Mouse (Mus musculus): ENCODE results near the gene B4galt3.

Gene B4galt3

GRCm38 (mm10) chr1:171269848-171270572 is at the start of gene B4galt3:
Gene B4galt3 (plus strand): TSS chr1:171270328.
- peak; percentile 98 to 99 for DNase-seq

- peak; percentile 93 to 96 for DNase-seq
Observed at GRCm38 (mm10) chr1:171220871-171221270, 49.3 kb upstream of the B4galt3 start.

- DNase-seq, result peak in 1 of 2 experiments; percentile 45
Observed at GRCm38 (mm10) chr1:171221281-171222193, 48.6 kb upstream of the B4galt3 start.

GRCm38 (mm10) chr1:171222238-171223155 is 47.6 kb upstream of the B4galt3 start, which contains the start of gene Tomm40l:
Gene Tomm40l (minus strand): TSS chr1:171222514.
- DNase-seq, result peak; percentile 89 to 92

- DNase-seq, result no peak
Observed at GRCm38 (mm10) chr1:171223168-171223567, 47.0 kb upstream of the B4galt3 start.

GRCm38 (mm10) chr1:171223796-171224195 is 46.3 kb upstream of the B4galt3 start:
- DNase-seq, result no peak

GRCm38 (mm10) chr1:171224857-171225256 is 45.3 kb upstream of the B4galt3 start, which contains the start of gene Apoa2:
Gene Apoa2 (plus strand): TSS chr1:171225054.
- DNase-seq, result no peak

- no peak for DNase-seq
Observed at GRCm38 (mm10) chr1:171226780-171227179, 43.3 kb upstream of the B4galt3 start.

- no peak for DNase-seq
Observed at GRCm38 (mm10) chr1:171227879-171228278, 42.2 kb upstream of the B4galt3 start.

- DNase-seq, result no peak
Observed at GRCm38 (mm10) chr1:171229750-171230149, 40.4 kb upstream of the B4galt3 start.

- no peak for DNase-seq
Observed at GRCm38 (mm10) chr1:171230215-171230614, 39.9 kb upstream of the B4galt3 start.

GRCm38 (mm10) chr1:171231844-171232243 is 38.3 kb upstream of the B4galt3 start:
- no peak for DNase-seq

GRCm38 (mm10) chr1:171232348-171232747 is 37.8 kb upstream of the B4galt3 start:
- DNase-seq, result no peak

GRCm38 (mm10) chr1:171232800-171233730 is 37.1 kb upstream of the B4galt3 start:
- DNase-seq, result no peak

GRCm38 (mm10) chr1:171234126-171234525 is 36.0 kb upstream of the B4galt3 start, which contains the start of gene Fcer1g:
Gene Fcer1g (minus strand): TSS chr1:171234365.
- no peak for DNase-seq

GRCm38 (mm10) chr1:171234538-171234937 is 35.6 kb upstream of the B4galt3 start:
- DNase-seq, result no peak

- no peak for DNase-seq
Observed at GRCm38 (mm10) chr1:171235791-171236190, 34.3 kb upstream of the B4galt3 start.

- no peak for DNase-seq
Observed at GRCm38 (mm10) chr1:171237438-171237837, 32.7 kb upstream of the B4galt3 start.

GRCm38 (mm10) chr1:171238463-171238862 is 31.7 kb upstream of the B4galt3 start:
- peak; percentile 66 to 77 for DNase-seq

GRCm38 (mm10) chr1:171239992-171240744 is 30.0 kb upstream of the B4galt3 start:
- DNase-seq, result no peak
